Mouse (Mus musculus) midbrain, postnatal 0 days (tissue): ENCODE results near the gene Cnot1. TPM values are rescaled to one million over a fixed set of nuclear protein-coding genes. Genes with fewer than 3 reads are reported as not detected.

Experiments used
- ATAC-seq: fragments of 200-750 bp; cut with Nextera tagmentation; 2 replicates; pipeline ENCODE4 v1.8.0; 2017; ENCODE audit warnings: moderate number of reproducible peaks, mild to moderate bottlenecking, moderate TSS enrichment, moderate library complexity; ENCODE audit not compliant: low FRiP score
- DNase-seq: peaks from one replicate; pipeline ENCODE4 v3.0.0-alpha.2; 2015; ENCODE audit warnings: low spot score
- H3K27ac ChIP-seq: fragments of 300-500 bp; sonication (generic); 2 replicates; pipeline ENCODE4 v1.5.1; 2014; ENCODE audit warnings: low read depth, mild to moderate bottlenecking, low read length, mixed read lengths
- H3K27me3 ChIP-seq: fragments of 300-500 bp; sonication (generic); 2 replicates; pipeline ENCODE4 v1.6.1; 2014; ENCODE audit warnings: low read length, control low read depth, mixed read lengths; ENCODE audit not compliant: insufficient read depth
- H3K36me3 ChIP-seq: fragments of 300-500 bp; sonication (generic); 2 replicates; pipeline ENCODE4 v1.6.1; 2014; ENCODE audit warnings: low read length, control low read depth, mixed read lengths; ENCODE audit not compliant: insufficient read depth
- H3K4me1 ChIP-seq: fragments of 300-500 bp; sonication (generic); 2 replicates; pipeline ENCODE4 v1.6.1; 2014; ENCODE audit warnings: mild to moderate bottlenecking, control low read depth, antibody characterized with exemption, low read length, mixed read lengths; ENCODE audit not compliant: insufficient read depth
- H3K4me2 ChIP-seq: fragments of 300-500 bp; sonication (generic); 2 replicates; pipeline ENCODE4 v1.6.1; 2014; ENCODE audit warnings: low read depth, mild to moderate bottlenecking, low read length, mixed read lengths; ENCODE audit not compliant: poor library complexity, severe bottlenecking
- H3K4me3 ChIP-seq: fragments of 300-500 bp; sonication (generic); 2 replicates; pipeline ENCODE4 v1.5.1; 2014; ENCODE audit warnings: low read depth, mild to moderate bottlenecking, low read length, moderate library complexity
- H3K9ac ChIP-seq: fragments of 300-500 bp; sonication (generic); replicated peaks from 2 replicates; pipeline ENCODE4 v1.6.1; 2014; ENCODE audit warnings: mild to moderate bottlenecking, low read length, moderate library complexity, mixed read lengths; ENCODE audit not compliant: poor library complexity, severe bottlenecking
- H3K9me3 ChIP-seq: fragments of 300-500 bp; sonication (generic); 2 replicates; pipeline ENCODE4 v1.6.1; 2016; ENCODE audit warnings: low read length, control low read depth
- CTCF ChIP-seq: IDR thresholded peaks from 2 replicates; pipeline ENCODE4 v1.5.1; 2016; ENCODE audit warnings: antibody characterized with exemption, mild to moderate bottlenecking
- WGBS: fragments of 180-500 bp; shearing (Covaris S2); extraction: QIAGEN DNeasy Blood & Tissue Kit; methylation state at CpG from one replicate; pipeline ENCODE4 v1.1.7; 2014; 5-methylcytosine and 5-hydroxymethylcytosine counted together
- polyA plus RNA-seq: library from polyadenylated mRNA; unstranded; fragments of >200 nt; fragmentation: Nextera tagmentation; extraction: Ambion mirVana; gene quantifications from 2 replicates; pipeline ENCODE4 v1.2.1, GENCODE M21; 2015
- total RNA-seq: library from RNA; depleted of rRNA; stranded (reverse); fragments of >200 nt; gene quantifications from 2 replicates; pipeline ENCODE4 v1.2.3, GENCODE M21; 2014; rRNA removed

The Cnot1 gene
- total RNA-seq (177 and 187 TPM in 2 replicates), polyA plus RNA-seq (23.6 and 26.9 TPM in 2 replicates)

DNA sequence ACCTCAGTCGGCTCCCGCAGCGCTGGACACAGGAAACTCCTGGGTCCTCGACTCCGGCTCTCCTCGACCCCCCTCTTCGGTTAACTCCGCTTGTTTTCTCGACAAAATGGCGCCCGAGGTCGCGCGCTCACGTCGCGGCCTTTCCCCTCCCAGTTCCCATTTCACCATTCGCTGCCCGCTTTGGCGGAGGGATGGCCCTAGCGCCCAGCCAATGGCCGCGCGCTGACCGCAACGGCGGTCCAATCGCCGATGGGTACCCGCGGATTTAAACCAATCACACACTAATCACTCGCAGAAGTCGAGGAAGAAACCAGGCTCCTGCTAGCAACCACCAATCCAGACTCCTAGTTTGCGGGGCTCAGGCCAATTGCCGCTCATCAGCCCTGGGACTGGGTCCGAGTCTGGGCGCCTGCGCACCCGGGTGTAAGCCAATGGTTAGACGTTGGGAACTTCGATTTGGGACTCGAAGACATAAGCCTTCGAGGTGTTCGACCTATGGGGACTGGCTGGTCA lies at the start of gene Cnot1:
Cnot1 (minus strand) TSS at position 134 of the 513 bp plus-strand sequence.
- peak within 1 kb of the TSS; percentile 93 for H3K27ac ChIP-seq
- H3K27me3 ChIP-seq = no peaks in the 10 kb centered on the region
- WGBS = under 1% methylated on average over 44 of the region's 44 CpGs
- DNase-seq (peak; percentile 99), ATAC-seq (peak; percentile 96)
- H3K9ac ChIP-seq = peak within 1 kb of the TSS; percentile 98
- 0 out of 2 replicates have a peak, but pooled peaks cover 6% of the 10 kb centered on the region for H3K4me1 ChIP-seq
- no peak for TF ChIP-seq CTCF
- H3K4me2 ChIP-seq = peak within 1 kb of the TSS; percentile 94
- no peaks in the 10 kb centered on the region for H3K9me3 ChIP-seq
- H3K4me3 ChIP-seq = peak within 1 kb of the TSS; percentile 99
- no peaks in the 10 kb centered on the region for H3K36me3 ChIP-seq

GRCm38 (mm10) chr8:95854174-95854573 lies 46.9 kb upstream of the Cnot1 start:
- H3K27ac ChIP-seq = no peak overlapping the region
- H3K4me3 ChIP-seq = no peak overlapping the region
- no peak overlapping the region for H3K9ac ChIP-seq
- DNase-seq (no peak), ATAC-seq (no peak)
- no peaks in the 10 kb centered on the region for H3K9me3 ChIP-seq
- H3K27me3 ChIP-seq = no peaks in the 10 kb centered on the region
- 87% methylated on average over 6 of the region's 6 CpGs for WGBS
- no peak for TF ChIP-seq CTCF
- no peak overlapping the region for H3K4me2 ChIP-seq
- H3K36me3 ChIP-seq = no peaks in the 10 kb centered on the region
- peaks cover 8% of the 10 kb centered on the region; the same call in 1 of the 2 replicates for H3K4me1 ChIP-seq

DNA sequence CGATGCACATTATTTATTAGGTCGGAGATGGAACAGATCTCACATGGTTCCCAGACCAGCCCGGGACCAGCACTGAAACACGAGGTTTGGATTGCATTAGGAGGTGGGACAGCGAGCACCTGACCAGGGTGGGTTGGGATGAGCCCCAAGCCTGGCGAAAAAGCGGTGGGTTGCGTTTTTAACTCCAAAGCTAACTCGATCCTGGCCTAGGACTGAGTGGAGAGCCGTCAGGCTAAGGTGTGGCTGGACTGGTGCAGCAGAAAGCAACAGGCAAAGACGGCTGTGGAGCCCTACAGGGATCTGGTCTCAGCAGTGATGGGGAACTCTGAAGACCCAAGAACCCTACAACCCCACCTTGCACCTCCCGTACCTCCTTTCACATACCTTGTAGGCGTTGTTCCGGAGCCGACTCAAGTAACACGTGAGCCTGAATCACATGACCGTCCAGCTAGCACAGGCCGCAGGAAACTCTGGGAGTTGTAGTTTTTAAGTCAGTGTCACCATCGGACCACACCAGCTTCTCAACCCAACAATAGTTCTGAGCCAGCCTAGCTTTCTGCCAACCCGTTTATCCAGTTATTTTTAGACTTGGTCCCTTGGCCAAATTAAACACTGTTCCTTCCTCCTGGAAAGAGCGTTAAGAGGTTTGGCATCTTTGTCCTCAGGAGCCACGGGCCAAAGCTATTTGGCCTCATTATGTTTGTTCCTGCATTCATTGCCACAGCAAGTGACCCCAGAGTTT lies 46.0 kb upstream of the Cnot1 start, which contains the start of gene Slc38a7:
Slc38a7 (minus strand) TSS at position 438 of the 742 bp plus-strand sequence.
- H3K9ac ChIP-seq = peak within 1 kb of the TSS; percentile 69
- H3K9me3 ChIP-seq = no peaks in the 10 kb centered on the region
- peak within 1 kb of the TSS; percentile 74 for H3K4me2 ChIP-seq
- no peak for TF ChIP-seq CTCF
- 14% methylated on average over 22 of the region's 22 CpGs for WGBS
- DNase-seq = peak; percentile 92
- H3K27ac ChIP-seq = peak within 1 kb of the TSS; percentile 47; the same call in 1 of the 2 replicates
- H3K36me3 ChIP-seq = peaks cover 3% of the 10 kb centered on the region; the same call in 1 of the 2 replicates
- no peaks in the 10 kb centered on the region for H3K27me3 ChIP-seq
- H3K4me3 ChIP-seq = peak within 1 kb of the TSS; percentile 64
- peak; percentile 92 for ATAC-seq
- H3K4me1 ChIP-seq = peaks cover 8% of the 10 kb centered on the region; the same call in 1 of the 2 replicates

DNA sequence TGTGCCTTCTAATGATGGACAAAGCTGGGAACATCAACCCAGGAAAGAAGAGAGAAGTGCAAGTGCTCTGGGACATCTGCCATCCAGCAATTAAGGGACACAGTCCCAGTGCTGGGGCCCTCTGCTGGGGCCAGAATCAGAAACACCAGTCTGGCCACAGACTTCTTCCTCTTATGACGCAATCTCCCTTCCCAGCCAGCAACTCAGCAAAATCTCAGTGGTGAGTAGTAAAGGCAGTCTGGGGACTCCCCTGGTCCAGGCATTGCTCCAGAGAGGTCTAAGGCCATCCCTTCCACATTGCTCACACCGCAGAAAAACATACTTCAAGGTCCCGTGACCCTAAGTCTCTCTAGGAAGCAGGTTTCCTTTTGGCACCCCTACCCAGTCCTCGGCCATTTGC lies 45.0 kb upstream of the Cnot1 start:
- peak overlapping the region; percentile 74 for H3K4me2 ChIP-seq
- H3K36me3 ChIP-seq = peaks cover 6% of the 10 kb centered on the region; the same call in 1 of the 2 replicates
- peak overlapping the region; percentile 64 for H3K4me3 ChIP-seq
- no peaks in the 10 kb centered on the region for H3K9me3 ChIP-seq
- H3K9ac ChIP-seq = peak overlapping the region; percentile 69; the same call in 1 of the 2 replicates
- 80% methylated on average over 4 of the region's 4 CpGs for WGBS
- no peak overlapping the region for H3K27ac ChIP-seq
- DNase-seq (no peak), ATAC-seq (no peak)
- no peak for TF ChIP-seq CTCF
- H3K27me3 ChIP-seq = no peaks in the 10 kb centered on the region
- H3K4me1 ChIP-seq = peaks cover 8% of the 10 kb centered on the region; the same call in 1 of the 2 replicates

GRCm38 (mm10) chr8:95850326-95850725 lies 43.1 kb upstream of the Cnot1 start:
- Histone ChIP-seq H3K27ac (no peak overlapping the region), H3K36me3 (peaks cover 12% of the 10 kb centered on the region), H3K27me3 (no peaks in the 10 kb centered on the region), H3K4me1 (peaks cover 8% of the 10 kb centered on the region; the same call in 1 of the 2 replicates), H3K9me3 (no peaks in the 10 kb centered on the region), H3K4me2 (no peak overlapping the region), H3K4me3 (no peak overlapping the region), H3K9ac (no peak overlapping the region)
- no peak for DNase-seq
- 94% methylated on average over 2 of the region's 2 CpGs for WGBS
- TF ChIP-seq CTCF = no peak
- no peak for ATAC-seq
